Comparison of ENCODE assay signal across 15 mouse cellular contexts in the genomic region with DNA sequence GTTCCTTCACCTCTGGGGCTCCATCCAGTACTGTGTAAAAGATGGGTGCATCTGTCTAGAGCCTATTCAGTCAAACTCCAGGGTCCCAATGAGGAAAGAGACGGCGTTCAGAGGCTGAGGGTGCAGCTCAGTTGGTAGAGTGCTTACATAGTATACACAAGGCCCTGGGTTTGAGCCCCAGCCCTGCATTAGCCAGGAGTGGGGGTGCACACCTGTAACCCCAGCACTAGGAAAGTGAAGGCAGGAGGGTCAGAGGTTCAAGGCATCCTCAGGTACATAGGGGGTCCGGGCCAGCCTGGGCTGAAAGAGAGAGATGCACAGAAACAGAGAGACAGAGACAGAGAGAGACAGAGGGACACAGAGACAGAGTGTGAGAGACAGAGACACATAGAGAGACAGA. TPM values are rescaled to one million over a fixed set of nuclear protein-coding genes. Genes with fewer than 3 reads are reported as not detected.
"Had no signal": no experiment of that assay in that cellular context is flagged by ENCODE, and none has a peak within 500 bp of the region (broad histone marks: within the 10 kb centered on the region; RNA-seq: fewer than 3 reads in every experiment).

No protein-coding gene starts in this region.

- H3K4me3 ChIP-seq: kidney, embryonic 15.5 days; left cerebral cortex, adult 2 months; limb, embryonic 15.5 days; liver, embryonic 12.5 days; midbrain, embryonic 10.5 days had no signal

- H3K4me2 ChIP-seq: kidney, embryonic 15.5 days; limb, embryonic 15.5 days; liver, embryonic 12.5 days; lung, embryonic 14.5 days had no signal

- H3K27ac ChIP-seq: kidney, embryonic 15.5 days; left cerebral cortex, adult 2 months; limb, embryonic 15.5 days; liver, embryonic 12.5 days had no signal

- H3K9me3 ChIP-seq: kidney, embryonic 15.5 days; limb, embryonic 15.5 days; liver, embryonic 12.5 days; midbrain, embryonic 10.5 days had no signal

- H3K36me3 ChIP-seq: kidney, embryonic 15.5 days; limb, embryonic 15.5 days; liver, embryonic 12.5 days; midbrain, embryonic 10.5 days had no signal

- H3K9ac ChIP-seq: kidney, embryonic 15.5 days; limb, embryonic 15.5 days; liver, embryonic 12.5 days; lung, embryonic 14.5 days had no signal

- ATAC-seq: liver, embryonic 12.5 days had no signal

- H3K27me3 ChIP-seq: limb, embryonic 15.5 days had no signal

- DNase-seq: lung, embryonic 14.5 days; lung, postnatal 10 days; lung, postnatal 4 days; midbrain, embryonic 14.5 days; right cerebral cortex, adult 18-20 months; right cerebral cortex, postnatal 25 days; thymus, postnatal 36 days had no signal

RNA-seq across cellular contexts. Expression of gene Fam92b, which starts 36.0 kb away (rescaled TPM):
- total RNA-seq: megakaryocyte, adult 5-6 weeks had no signal
- polyA plus RNA-seq: limb, embryonic 15.5 days; liver, embryonic 12.5 days; liver, embryonic 16.5 days; lung, embryonic 14.5 days; small intestine, adult 2 months had no signal
